Mouse (Mus musculus) small intestine, adult 2 months (tissue): ENCODE measurements around the gene Gm28048.

ENCODE experiments used
- CTCF ChIP-seq: fragments of 200-500 bp; IDR thresholded peaks from 2 replicates; pipeline ENCODE4 v1.5.1; 2012; ENCODE audit warnings: low read depth, mild to moderate bottlenecking, control low read depth, inconsistent platforms, low read length, moderate library complexity, mixed read lengths; ENCODE audit not compliant: insufficient replicate concordance, insufficient read length; ENCODE audit errors: extremely low read depth
- POLR2A ChIP-seq: fragments of 200-500 bp; IDR thresholded peaks from 2 replicates; pipeline ENCODE4 v1.6.1; 2012; ENCODE audit warnings: low read depth, mild to moderate bottlenecking, control low read depth, inconsistent platforms, low read length, moderate library complexity

GRCm38 (mm10) chr11:22879645-22880044 lies 102.2 kb downstream of the Gm28048 start:
- no peak for TF ChIP-seq POLR2A
- TF ChIP-seq CTCF: no peak
